21 mouse cellular contexts compared by ENCODE assay signal in genomic region chr14:77385621-77386020, GRCm38 (mm10).
DNase-seq lines count a peak whose midpoint lies in the region; ATAC-seq lines count a peak whose summit lies in the region.
"Had no signal": no experiment of that assay in that cellular context is flagged by ENCODE, and none has a peak within 500 bp of the region (broad histone marks: within the 10 kb centered on the region; RNA-seq: fewer than 3 reads in every experiment).

No protein-coding gene starts in this region.

- H3K36me3 ChIP-seq in midbrain, embryonic 14.5 days (ENCODE audit: control insufficient read depth, insufficient read depth, low read length) = no peaks in the 10 kb centered on the region
- no peaks in the 10 kb centered on the region for H3K36me3 ChIP-seq in midbrain, embryonic 11.5 days (ENCODE audit: control insufficient read depth, insufficient read depth, low read length)
- H3K36me3 ChIP-seq in hindbrain, embryonic 12.5 days = 0 out of 2 replicates have a peak, but pooled peaks cover 1% of the 10 kb centered on the region
- H3K36me3 ChIP-seq: heart, embryonic 15.5 days; limb, embryonic 13.5 days; liver, embryonic 13.5 days; neural tube, embryonic 12.5 days had no signal

- no peak overlapping the region for H3K4me3 ChIP-seq in midbrain, embryonic 14.5 days (replicated peaks; ENCODE audit: low read depth, low read length)
- no peak overlapping the region for H3K4me3 ChIP-seq in midbrain, embryonic 11.5 days (ENCODE audit: low read depth, low read length)
- no peak overlapping the region for H3K4me3 ChIP-seq in hindbrain, embryonic 12.5 days
- H3K4me3 ChIP-seq: forebrain, embryonic 13.5 days; heart, embryonic 15.5 days; left cerebral cortex, adult 2 months; limb, embryonic 13.5 days; liver, embryonic 13.5 days; neural tube, embryonic 12.5 days had no signal

- H3K9ac ChIP-seq in midbrain, embryonic 14.5 days (replicated peaks; ENCODE audit: low read length) = no peak overlapping the region
- H3K9ac ChIP-seq in midbrain, embryonic 11.5 days (ENCODE audit: low read length) = no peak overlapping the region
- H3K9ac ChIP-seq in hindbrain, embryonic 12.5 days = no peak overlapping the region
- H3K9ac ChIP-seq: forebrain, embryonic 13.5 days; heart, embryonic 15.5 days; limb, embryonic 13.5 days; liver, embryonic 13.5 days; neural tube, embryonic 12.5 days had no signal

- peaks cover 18% of the 10 kb centered on the region for H3K4me1 ChIP-seq in midbrain, embryonic 14.5 days (ENCODE audit: control insufficient read depth, insufficient read depth, low read length)
- H3K4me1 ChIP-seq in midbrain, embryonic 11.5 days (ENCODE audit: control insufficient read depth, insufficient read depth, low read length) = peaks cover 23% of the 10 kb centered on the region
- H3K4me1 ChIP-seq in hindbrain, embryonic 12.5 days = peaks cover 21% of the 10 kb centered on the region
- H3K4me1 ChIP-seq: heart, embryonic 15.5 days; liver, embryonic 13.5 days had no signal

- no peaks in the 10 kb centered on the region for H3K27me3 ChIP-seq in midbrain, embryonic 14.5 days (ENCODE audit: control insufficient read depth, insufficient read depth, low read length)
- no peaks in the 10 kb centered on the region for H3K27me3 ChIP-seq in midbrain, embryonic 11.5 days (ENCODE audit: control insufficient read depth, insufficient read depth, low read length)
- H3K27me3 ChIP-seq in hindbrain, embryonic 12.5 days = no peaks in the 10 kb centered on the region
- H3K27me3 ChIP-seq: forebrain, embryonic 13.5 days; heart, embryonic 15.5 days; liver, embryonic 13.5 days; neural tube, embryonic 12.5 days had no signal

- no peak overlapping the region; the same call in 1 of the 2 replicates for H3K27ac ChIP-seq in midbrain, embryonic 14.5 days (replicated peaks; ENCODE audit: low read depth, low read length)
- H3K27ac ChIP-seq in midbrain, embryonic 11.5 days (ENCODE audit: low read depth, low read length) = no peak overlapping the region
- peak overlapping the region; percentile 9; the same call in 1 of the 2 replicates for H3K27ac ChIP-seq in hindbrain, embryonic 12.5 days
- H3K27ac ChIP-seq: forebrain, embryonic 13.5 days; heart, embryonic 15.5 days; left cerebral cortex, adult 2 months; limb, embryonic 13.5 days; liver, embryonic 13.5 days; neural tube, embryonic 12.5 days had no signal

- DNase-seq in embryo, embryonic 10 days (ENCODE audit: low spot score) = peak; percentile 32
- DNase-seq in embryo, embryonic 9.5 days (ENCODE audit: extremely low spot score) = no peak
- peak; percentile 47 for DNase-seq in midbrain, embryonic 14.5 days
- DNase-seq in midbrain, embryonic 11.5 days (ENCODE audit: low spot score, missing footprints) = no peak
- no peak for DNase-seq in gastrocnemius, postnatal 36 days
- DNase-seq in left cerebral cortex, adult 9 months (ENCODE audit: low spot score in 2 of 2) = no peak
- DNase-seq: adrenal gland, postnatal 14 days; cerebellum, adult 9-10 months; gastrocnemius, postnatal 14 days; kidney, postnatal 4 days; layer of hippocampus, adult 9-11 months; liver, embryonic 13.5 days; thymus, postnatal 25 days had no signal

- WGBS in midbrain, embryonic 14.5 days = 10% methylated on average over 9 of the region's 9 CpGs
- 23% methylated on average over 9 of the region's 9 CpGs for WGBS in midbrain, embryonic 11.5 days
- WGBS in hindbrain, embryonic 12.5 days = 24% methylated on average over 9 of the region's 9 CpGs

- H3K9me3 ChIP-seq in midbrain, embryonic 14.5 days (ENCODE audit: control insufficient read depth, low read length) = no peaks in the 10 kb centered on the region
- H3K9me3 ChIP-seq in midbrain, embryonic 11.5 days (ENCODE audit: control insufficient read depth, low read length) = no peaks in the 10 kb centered on the region
- H3K9me3 ChIP-seq in hindbrain, embryonic 12.5 days (replicated peaks) = no peaks in the 10 kb centered on the region
- H3K9me3 ChIP-seq: forebrain, embryonic 13.5 days; heart, embryonic 15.5 days; limb, embryonic 13.5 days; liver, embryonic 13.5 days; neural tube, embryonic 12.5 days had no signal

- no peak for ATAC-seq in midbrain, embryonic 14.5 days (ENCODE audit: low FRiP score, low TSS enrichment)
- ATAC-seq in midbrain, embryonic 11.5 days (ENCODE audit: low FRiP score) = no peak
- ATAC-seq in hindbrain, embryonic 12.5 days (ENCODE audit: low FRiP score) = no peak
- ATAC-seq: CD4-positive, CD25-positive, alpha-beta regulatory T cell, adult 4 months; forebrain, embryonic 13.5 days; intestine, embryonic 16.5 days had no signal

- intact Hi-C loops in gastrocnemius, postnatal 36 days (cut with DNase I) = no loop called here

- H3K4me2 ChIP-seq in midbrain, embryonic 14.5 days (ENCODE audit: low read length) = no peak overlapping the region
- H3K4me2 ChIP-seq in midbrain, embryonic 11.5 days = no peak overlapping the region
- H3K4me2 ChIP-seq in hindbrain, embryonic 12.5 days (replicated peaks) = no peak overlapping the region
- H3K4me2 ChIP-seq: forebrain, embryonic 13.5 days; heart, embryonic 15.5 days; limb, embryonic 13.5 days; liver, embryonic 13.5 days; neural tube, embryonic 12.5 days had no signal

Comparison
In these comparisons a context has a peak if more than half of its experiments do, and no peak if none do; other contexts are left out.
1. DNase-seq: peak in embryo, embryonic 10 days (single experiment) and midbrain, embryonic 14.5 days (single experiment); none in embryo, embryonic 9.5 days (single experiment), midbrain, embryonic 11.5 days (single experiment), gastrocnemius, postnatal 36 days (0 of 2) and left cerebral cortex, adult 9 months (0 of 2).